Mouse (Mus musculus) layer of hippocampus, adult 2 months (tissue): Measurements from ENCODE around the gene Nemp1. TPM values are rescaled to one million over a fixed set of nuclear protein-coding genes. Genes with fewer than 3 reads are reported as not detected.

ENCODE experiments used
- DNase-seq, 2 experiments: peaks; one replicate each; pipeline ENCODE4 v3.0.0; 2022; ENCODE audit warnings: low spot score in 2 of 2
- H3K27ac ChIP-seq: fragments of 200-600 bp; 2 replicates; pipeline ENCODE4 v1.8.1; 2022
- H3K4me3 ChIP-seq: fragments of 200-600 bp; 2 replicates; pipeline ENCODE4 v1.8.1; 2022; ENCODE audit warnings: mild to moderate bottlenecking
- CTCF ChIP-seq: fragments of 200-600 bp; conservative IDR thresholded peaks from 2 replicates; pipeline ENCODE4 v1.8.1; 2022; ENCODE audit warnings: antibody characterized with exemption, mild to moderate bottlenecking, moderate library complexity
- total RNA-seq, 2 experiments: library from RNA; stranded (reverse); gene quantifications; 2 replicates each; pipeline ENCODE4 v1.2.3; 2021

Gene Nemp1
- total RNA-seq, 2 experiments from 2014 or later, result 5.8 to 6.8 TPM

DNA sequence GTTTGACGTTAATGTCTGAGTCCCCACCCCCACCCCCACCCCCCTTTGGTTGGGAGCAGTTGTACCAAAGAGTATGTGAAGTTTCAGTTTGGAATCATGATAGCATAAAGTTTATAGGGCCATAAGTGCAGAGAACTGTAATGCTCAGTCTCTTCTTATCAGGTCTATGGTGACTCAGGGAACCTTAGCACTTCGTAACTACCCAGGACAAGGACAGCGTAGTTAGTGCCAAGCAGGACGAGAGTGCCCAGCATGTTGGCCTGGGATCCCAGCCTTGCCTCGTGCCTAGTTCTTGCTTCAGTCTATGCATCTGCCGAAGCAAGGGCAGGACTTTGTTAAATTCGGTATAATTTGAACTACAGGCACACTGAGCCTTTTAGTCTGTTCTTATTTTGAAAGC is 29.1 kb downstream of the Nemp1 start:
- no peak overlapping the region for H3K27ac ChIP-seq
- no peak for DNase-seq
- no peak overlapping the region for H3K4me3 ChIP-seq
- TF ChIP-seq CTCF, result no peak

DNA sequence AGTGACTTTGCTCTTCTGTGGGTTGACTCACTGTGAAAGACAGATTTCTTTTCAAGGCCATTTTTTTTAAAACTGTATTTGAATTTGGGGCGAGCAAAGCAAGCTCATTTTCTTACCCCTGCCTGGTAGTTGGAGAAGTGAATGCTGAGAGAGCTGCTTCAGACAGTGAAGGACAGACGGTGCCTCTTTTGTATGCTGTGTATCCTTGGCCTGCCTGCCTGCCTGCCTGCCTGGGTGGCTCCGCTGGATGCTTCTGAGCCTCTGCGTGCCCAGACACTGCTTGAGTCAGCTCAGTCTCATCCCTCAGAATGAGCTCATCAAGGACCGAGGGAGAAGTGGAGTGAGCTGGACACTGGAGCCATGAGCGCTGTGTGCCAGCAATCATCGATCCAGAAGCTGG is 32.3 kb downstream of the Nemp1 start:
- DNase-seq, result no peak
- no peak for TF ChIP-seq CTCF
- no peak overlapping the region for H3K27ac ChIP-seq
- no peak overlapping the region for H3K4me3 ChIP-seq

DNA sequence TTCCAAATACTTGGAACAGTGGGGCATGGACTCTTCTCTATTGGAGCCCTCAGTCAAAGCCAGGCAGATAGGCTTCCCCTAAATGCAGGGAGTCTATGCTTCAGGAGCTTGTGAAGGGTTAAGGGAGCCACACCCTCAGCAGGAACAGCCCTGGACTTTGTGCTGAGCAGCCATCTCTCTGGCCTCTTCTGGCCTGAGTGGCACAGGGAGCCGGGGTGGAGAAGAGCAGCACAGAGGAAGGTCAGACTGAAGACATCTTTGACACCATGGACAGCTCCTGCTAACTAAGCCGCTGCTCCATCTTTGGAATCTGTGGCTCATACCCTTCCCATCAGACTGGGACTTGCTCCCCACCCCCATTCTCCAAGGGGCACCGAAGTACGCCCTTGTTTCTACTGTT is 36.6 kb downstream of the Nemp1 start:
- no peak for DNase-seq
- H3K27ac ChIP-seq, result no peak overlapping the region
- no peak for TF ChIP-seq CTCF
- no peak overlapping the region for H3K4me3 ChIP-seq

DNA sequence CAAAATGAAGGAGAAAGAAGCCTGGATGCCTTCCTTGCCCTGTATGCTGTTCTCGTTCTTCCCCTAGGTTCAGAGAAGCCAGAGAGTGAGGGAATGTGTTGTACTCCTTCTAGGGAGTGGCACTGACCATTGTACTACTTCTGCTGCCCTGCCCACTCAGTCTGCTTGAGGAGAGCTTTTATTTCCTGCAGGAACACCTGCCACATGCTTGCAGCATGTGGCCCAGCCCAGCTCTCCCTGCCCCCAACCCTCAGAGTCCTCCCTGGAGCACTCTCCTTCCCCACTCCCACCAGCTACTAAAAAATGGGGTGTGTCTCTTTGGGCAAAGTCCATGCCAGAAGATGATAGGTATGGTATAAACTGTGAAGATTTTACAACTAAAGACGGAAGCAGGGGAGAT is 37.6 kb downstream of the Nemp1 start:
- no peak overlapping the region for H3K4me3 ChIP-seq
- TF ChIP-seq CTCF, result no peak
- no peak for DNase-seq

DNA sequence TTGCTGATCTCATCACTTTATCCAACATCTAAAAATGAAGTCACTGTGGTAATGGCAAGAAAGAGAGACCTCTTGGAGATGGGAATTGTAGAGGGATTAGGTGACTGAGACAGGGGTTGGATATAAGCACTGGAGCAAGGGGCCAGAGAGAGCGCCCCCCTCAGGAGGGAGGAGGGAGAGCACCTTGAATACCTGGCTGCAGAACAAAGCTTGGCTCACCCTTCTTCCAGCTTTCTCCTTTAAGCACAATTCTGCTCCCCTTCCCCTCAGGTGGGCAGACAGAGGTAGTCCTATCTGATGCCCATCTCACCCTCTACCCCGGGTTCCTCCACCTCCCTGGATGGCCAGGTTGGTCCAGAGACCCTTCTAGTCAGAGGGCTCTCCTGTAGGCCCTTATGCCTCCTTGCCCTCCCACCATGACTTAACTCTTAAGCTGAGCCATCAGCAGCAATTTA is 38.1 kb downstream of the Nemp1 start, which contains the start of gene Myo1a:
TSS of gene Myo1a (plus strand) at position 405 of the 455 bp plus-strand sequence.
- no peak for DNase-seq
- peak; percentile 44 for TF ChIP-seq CTCF
- Histone ChIP-seq H3K4me3 (no peak within 1 kb of the TSS), H3K27ac (no peak within 1 kb of the TSS)

More for the DNA sequence above, 37.6 kb downstream of the Nemp1 start:
- no peak overlapping the region for H3K27ac ChIP-seq

DNA sequence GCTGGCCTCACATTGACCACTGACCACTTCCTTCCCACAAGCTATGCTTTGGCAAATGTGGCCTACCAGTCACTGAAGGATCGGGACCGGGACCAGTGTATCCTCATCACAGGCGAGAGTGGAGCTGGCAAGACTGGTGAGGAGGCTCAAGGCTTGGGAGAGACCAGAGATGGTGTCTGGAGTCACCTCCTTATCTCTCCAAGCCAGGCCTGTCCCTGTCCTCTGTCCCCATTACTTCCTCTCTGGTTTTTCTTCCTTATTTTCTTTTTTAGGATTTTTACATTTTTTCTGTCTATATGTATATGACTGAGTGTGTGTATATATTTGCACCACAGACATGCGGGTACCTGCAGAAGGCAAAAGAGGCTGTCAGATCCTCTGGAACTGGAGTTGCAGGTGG is 39.1 kb downstream of the Nemp1 start:
- no peak for TF ChIP-seq CTCF
- DNase-seq, result no peak
- Histone ChIP-seq H3K4me3 (no peak overlapping the region), H3K27ac (no peak overlapping the region)

DNA sequence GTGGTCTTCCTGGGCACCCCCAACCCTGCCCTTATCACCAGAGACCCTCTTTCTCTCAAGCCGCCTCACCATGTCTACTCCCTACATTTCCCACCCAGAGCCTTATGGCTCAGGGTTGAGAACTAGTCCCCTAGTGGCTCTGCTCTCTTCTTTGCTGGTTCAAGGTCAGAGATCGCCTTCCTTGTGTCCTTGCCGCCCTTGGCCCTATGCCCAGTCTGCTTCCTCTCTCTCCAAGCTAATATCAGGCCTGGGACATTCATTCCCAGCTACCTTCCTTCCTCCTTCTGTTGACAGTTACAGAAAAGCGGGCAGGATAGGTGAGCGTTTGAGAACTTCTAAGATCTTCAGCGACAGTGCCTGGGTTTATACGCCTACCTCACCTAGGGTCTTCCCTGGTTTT is 41.0 kb downstream of the Nemp1 start:
- TF ChIP-seq CTCF, result no peak
- Histone ChIP-seq H3K4me3 (no peak overlapping the region), H3K27ac (no peak overlapping the region)
- no peak for DNase-seq

DNA sequence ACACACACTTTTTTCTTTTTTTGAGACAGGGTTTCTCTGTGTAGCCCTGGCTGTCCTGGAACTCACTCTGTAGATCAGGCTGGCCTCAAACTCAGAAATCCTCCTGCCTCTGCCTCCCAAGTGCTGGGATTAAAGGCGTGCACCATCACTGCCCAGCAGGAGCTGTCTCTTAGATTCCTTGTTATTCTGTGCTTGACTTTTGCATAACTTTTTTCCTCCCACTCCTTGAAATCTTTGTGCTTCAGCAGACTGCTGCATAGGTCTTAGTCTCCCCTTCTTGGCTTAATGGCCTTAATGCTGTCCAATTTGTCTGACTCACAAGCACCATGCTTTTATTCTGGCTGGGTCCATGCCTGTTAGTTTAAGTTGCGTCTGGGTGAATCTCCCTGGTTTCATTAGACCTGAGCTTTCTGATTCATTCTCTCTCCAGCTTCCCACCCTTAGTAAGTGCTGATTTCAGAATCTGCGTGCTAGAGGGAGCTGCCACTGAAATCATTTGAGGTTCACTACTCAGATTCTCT is 42.2 kb downstream of the Nemp1 start:
- TF ChIP-seq CTCF, result no peak
- no peak overlapping the region for H3K4me3 ChIP-seq
- no peak for DNase-seq
- no peak overlapping the region for H3K27ac ChIP-seq

DNA sequence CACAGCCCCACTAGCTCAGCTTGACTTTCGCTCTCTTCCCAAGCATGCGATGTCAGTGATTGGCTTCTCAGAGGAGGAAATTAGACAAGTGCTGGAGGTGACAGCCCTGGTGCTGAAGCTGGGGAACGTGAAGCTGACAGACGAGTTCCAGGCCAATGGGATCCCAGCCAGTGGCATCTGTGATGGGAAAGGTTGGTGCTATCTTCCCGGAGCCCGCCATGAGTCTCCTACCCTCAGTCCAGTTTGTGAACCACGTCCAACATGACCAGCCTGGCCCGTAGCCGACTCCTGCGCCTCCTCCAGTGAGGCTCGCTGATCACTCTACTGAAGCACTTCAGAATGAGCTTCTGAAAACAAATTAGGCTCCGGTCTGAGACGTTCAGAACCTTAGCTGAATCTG is 43.6 kb downstream of the Nemp1 start:
- no peak for DNase-seq
- Histone ChIP-seq H3K4me3 (no peak overlapping the region), H3K27ac (no peak overlapping the region)
- TF ChIP-seq CTCF, result no peak

DNA sequence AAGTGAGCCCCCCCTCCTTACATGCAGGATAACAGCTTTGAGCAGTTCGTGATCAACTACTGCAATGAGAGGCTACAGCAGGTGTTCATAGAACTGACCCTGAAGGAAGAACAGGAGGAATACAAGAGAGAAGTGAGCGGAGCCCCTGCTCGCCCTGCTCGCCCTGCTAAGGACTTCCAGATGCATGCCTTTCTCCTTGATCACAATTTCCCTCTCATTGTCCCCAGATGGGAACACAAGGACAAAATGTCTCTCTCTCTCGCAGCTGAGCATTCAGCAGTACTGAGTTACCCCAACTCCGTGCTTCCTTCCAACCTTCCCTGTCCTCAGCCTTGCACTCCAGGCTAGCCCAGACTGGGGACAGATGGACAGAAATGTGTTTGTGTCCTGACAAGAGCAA is 46.0 kb downstream of the Nemp1 start:
- no peak for TF ChIP-seq CTCF
- DNase-seq, result no peak
- Histone ChIP-seq H3K4me3 (no peak overlapping the region), H3K27ac (no peak overlapping the region)

DNA sequence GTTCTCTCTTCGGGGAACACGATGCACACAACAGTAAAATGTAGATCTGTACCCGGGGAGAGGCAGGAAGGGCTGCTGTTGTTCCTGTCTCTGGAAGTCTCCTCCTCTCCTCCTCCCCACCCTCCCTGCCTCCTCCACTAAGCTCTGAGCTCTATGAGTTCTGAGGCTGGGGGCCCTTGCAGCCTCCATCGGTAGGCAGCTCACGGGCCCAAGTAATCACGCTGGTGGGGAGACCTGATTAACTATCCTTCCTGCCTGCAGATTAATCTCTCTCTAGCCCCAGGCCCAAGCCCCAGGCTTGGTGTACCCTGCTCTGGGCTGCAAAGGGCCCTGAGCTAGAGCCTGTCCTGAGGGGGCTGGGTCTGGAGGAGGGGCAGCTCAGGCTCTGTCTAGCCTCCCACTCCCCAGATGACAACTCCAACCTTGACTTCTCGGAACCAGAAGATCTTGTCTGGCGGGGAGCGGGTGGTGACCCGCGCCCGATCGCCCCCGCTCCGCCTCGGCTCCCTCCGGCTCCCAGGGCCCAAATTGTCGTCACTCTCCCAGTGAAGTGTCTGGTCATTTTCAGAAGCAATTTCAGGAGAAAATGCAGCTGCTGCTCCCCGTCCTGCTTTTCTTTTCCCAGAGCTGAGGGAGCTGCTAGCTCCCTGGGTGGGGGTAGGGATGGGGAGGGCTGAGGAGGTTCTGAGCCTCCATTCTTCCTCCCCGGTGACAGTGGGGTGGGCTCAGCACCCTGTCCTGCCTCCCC is 55.1 kb downstream of the Nemp1 start:
- H3K27ac ChIP-seq, result peak overlapping the region; percentile 83

DNA sequence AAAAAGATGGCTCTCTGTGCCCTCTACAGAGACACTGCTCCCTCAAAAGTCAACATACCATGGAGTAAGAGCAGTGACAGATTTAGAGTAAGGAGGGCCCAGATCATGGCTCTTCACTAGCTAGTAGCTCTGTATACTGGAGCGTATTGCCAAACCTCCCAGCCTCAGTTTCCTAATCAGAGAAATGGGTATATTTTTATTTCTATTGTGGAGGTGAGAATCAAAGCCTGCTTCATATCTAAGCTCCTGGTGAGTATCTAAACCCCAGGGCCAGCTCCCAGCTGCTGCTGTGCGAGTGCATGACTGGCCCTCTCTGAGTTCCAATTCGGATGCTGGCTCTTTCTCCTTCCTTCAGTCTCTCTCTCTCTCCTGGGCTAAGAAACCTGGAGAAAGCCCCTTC is 57.5 kb downstream of the Nemp1 start, which contains the start of gene Tac2:
TSS of gene Tac2 (plus strand) at position 301 of the 400 bp plus-strand sequence.
- no peak for TF ChIP-seq CTCF
- DNase-seq, result no peak
- no peak within 1 kb of the TSS for H3K4me3 ChIP-seq
- H3K27ac ChIP-seq, result no peak within 1 kb of the TSS

More for the DNA sequence above, 55.1 kb downstream of the Nemp1 start:
- DNase-seq, result peak in 1 of 2 experiments; percentile 32
- H3K4me3 ChIP-seq, result peak overlapping the region; percentile 22; the same call in 1 of the 2 replicates
- no peak for TF ChIP-seq CTCF

DNA sequence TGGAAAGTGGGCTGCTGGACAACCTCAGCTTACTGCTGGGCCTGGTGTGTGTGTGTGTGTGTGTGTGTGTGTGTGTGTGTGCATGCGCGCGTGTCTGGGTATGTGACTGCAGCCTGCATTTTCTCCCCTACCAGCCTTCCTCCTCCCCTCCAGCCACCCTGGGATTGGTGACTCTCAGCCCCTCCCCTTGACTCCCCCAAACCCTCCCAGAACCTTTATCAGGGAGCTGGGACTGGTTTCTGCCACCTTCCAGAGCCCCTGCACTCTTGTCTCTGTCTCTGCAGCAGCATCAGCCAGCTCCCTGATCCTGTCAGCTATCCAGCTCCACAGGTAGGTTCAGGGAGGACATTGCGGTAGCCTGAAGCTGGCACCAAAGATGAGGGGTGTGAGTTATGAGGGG is 58.4 kb downstream of the Nemp1 start:
- no peak for DNase-seq
- TF ChIP-seq CTCF, result no peak
- Histone ChIP-seq H3K27ac (no peak overlapping the region), H3K4me3 (no peak overlapping the region)

DNA sequence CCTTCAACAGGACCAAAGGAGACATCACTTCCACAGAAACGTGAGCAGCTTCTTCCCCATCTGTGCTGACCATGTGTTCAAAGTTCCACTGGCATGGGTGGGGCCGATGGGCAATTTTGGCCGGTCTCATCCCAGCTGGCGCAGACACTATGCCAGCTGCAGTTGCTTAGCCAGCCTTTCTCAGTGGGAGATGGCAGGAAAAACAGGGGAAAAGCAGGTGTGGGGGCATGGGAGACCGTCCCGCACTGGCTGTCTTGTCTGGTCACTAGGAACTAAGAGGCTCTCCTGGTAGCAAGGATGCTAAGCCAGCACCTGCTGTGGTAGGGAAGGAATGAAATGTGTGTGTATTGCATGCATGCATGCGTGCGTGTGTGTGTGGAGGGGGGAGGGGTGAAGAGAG is 61.7 kb downstream of the Nemp1 start:
- no peak for TF ChIP-seq CTCF
- Histone ChIP-seq H3K4me3 (no peak overlapping the region), H3K27ac (no peak overlapping the region)
- no peak for DNase-seq
